Mouse (Mus musculus) kidney, postnatal 10 days (tissue): Measurements from ENCODE around the gene Gm6583.
"Not testable (repeated sequence)": the region's sequence is repeated elsewhere in the genome, so short reads cannot be mapped to it uniquely, and the experiment has no call there.

ENCODE experiments used
- DNase-seq: peaks from one replicate; pipeline ENCODE4 v3.0.0; 2021; ENCODE audit warnings: mixed read lengths

The Gm6583 gene

DNA sequence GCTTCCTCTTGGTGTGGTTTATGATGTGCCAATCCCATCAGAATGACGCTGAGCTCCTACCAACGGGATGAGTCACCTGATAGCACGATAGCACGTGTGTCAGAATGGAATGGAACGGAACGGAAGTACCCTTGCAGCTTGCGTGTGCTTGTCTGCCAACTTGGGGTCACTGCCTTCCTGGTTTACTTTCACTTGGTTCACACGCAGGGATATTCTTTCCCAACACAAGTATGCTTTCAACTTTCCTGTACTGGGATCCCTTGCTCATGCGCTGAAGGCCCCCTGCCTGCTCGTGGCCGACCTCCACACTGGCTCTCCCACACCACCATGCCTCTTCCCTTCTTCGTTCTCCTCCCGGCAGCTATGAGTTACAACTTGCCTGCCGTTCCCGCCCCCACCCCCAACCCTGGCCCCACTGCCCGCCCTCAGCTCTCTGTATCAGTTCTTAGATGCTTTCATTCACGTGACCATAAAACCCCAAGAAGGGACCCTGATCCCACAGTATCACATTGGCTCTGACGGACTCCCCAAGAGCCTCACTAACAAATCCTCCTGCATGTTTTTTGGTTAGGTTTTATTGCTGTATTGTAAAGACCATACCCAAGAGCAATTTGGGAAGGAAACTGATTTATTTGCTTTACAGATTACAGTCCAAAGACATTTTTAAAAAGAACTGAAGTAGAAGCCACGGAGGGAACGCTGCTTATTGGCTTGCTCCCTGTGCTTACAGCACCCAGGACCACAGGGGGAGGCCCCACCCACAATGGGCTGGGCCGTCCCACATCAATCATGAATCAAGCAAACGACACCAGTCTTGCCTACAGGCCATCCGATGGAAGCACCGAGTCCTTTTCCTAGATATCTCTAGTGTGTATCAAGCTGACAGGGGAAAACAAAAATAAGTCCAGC lies 30.9 kb downstream of the Gm6583 start:
- DNase-seq, result peak; percentile 72

DNA sequence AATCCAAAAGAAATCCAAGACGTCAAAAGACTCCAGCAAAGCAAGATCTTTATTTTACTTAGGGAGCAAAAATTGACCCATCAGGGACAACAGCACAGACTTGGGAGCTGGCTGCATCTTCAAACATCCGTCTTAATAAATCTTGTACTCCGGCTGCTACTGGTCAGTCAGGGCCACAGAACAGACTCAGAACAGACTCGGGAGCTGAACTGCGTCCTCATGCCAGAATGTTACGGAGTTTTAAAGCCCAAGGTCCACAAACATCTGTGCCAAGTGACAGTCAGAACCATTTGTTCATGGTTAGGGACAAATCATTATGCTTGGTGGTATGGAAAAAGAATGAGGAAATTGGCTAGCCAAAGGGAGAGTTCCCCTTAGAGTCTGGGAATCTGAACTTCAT lies 32.6 kb downstream of the Gm6583 start:
- DNase-seq, result no peak

DNA sequence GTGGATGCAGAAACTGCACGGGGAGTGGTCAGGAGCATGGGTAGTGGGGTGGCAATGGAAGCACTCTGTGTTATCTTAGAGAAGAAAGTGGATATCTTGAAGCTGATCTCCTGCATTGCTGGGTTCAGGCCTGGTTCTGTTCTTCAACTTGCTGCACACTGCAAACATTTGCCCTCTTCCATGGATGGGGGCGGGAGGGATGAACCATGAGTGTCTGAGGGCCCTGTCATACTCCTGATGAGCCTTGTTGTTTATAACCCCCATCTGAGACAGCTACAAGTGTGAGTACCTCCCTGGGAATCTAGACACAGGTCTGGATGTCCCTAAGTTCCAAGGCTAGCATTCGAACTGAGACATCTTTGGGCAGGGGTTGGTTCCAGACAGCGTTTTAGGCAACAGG lies 34.5 kb downstream of the Gm6583 start:
- no peak for DNase-seq

DNA sequence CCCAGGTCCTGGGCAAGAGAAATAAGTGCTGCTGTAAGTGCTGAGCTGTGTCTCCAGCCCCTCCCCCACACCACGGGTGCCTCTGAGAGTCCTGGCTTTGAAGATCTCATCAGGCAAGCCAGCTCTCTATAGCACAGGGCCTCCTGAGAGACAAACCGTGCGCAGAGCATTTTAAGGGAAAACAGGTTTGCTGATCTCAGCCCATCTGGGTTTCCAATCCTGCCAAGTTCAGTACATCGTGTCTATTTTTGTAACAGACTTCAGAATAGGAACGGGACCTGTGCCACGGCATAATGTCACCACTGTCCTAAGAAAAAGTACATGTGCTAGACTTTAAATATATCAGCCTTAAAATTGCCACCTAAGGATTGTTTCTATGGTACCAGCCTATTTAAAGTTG lies 34.9 kb downstream of the Gm6583 start:
- DNase-seq, result no peak

DNA sequence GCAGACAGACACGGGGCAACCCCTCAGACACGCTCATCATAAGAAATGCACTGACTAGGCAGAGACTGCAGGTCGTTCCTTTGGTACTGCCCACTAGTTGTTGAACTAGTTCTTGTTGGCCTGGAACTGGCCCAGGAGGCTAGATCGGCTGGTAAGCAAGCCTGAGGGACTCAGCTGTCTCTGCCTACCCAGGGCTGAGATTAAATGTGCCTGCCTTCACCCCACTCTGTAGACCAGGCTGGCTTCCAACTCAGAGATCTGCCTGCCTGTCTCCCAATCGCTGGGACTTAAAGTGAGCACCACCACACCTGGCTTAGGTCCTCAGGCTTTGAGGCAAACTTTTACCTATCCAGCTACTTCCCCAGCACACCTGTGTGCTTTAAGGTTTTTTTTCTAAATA lies 35.5 kb downstream of the Gm6583 start:
- no peak for DNase-seq

DNA sequence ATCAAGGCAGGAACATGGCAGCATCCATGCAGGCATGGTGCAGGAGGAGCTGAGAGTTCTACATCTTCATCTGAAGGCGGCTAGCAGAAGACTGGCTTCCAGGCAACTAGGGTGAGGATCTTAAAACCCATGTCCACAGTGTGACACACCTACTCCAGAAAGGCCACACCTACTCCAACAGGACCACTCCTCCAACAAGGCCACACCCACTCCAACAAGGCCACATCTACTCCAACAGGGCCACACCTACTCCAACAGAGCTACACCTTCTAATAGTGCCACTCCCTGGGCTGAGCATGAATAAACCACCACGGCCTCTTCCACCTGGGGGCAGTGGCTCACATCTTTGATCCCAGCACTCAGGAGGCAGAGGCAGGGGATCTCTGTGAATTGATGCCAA lies 36.5 kb downstream of the Gm6583 start:
- not testable (repeated sequence) for DNase-seq

DNA sequence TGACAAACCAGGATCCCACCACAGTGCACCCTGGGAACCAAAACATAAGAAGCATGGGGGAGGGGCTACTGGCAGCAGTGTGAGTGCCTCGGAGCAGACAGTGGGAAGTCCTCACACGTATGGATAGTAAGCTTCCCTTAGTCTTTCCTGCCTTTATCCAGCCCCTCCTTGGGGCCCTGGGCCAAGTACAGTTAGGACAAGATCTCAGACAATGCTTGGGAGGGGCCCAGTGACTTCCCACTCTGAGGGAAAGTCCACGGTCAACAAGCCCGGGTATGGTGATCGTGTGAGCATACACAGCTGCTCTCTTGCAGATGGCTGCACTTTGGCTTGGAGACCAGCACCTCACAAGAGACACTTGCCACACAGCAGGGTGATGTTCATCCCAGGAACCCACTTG lies 38.5 kb downstream of the Gm6583 start:
- peak; percentile 71 for DNase-seq

DNA sequence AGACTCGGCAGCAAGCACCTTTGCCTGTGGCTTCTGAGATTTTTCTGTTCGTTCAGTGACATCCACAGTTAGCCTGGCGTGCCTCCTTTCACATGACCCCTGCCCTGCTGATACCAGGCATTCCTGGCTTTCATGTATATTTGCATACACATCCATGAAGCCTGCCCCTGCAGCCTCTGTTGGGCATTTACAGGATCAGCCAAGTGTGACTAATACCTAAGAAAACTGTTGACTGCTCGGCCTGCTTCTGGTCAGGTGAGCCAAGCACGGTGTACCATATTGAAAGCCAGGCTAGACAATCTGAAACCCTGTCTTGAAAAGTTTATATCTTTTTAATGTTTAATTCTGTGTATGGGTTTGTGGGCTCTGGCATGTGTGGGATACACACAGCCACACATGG lies 39.4 kb downstream of the Gm6583 start:
- peak; percentile 41 for DNase-seq

DNA sequence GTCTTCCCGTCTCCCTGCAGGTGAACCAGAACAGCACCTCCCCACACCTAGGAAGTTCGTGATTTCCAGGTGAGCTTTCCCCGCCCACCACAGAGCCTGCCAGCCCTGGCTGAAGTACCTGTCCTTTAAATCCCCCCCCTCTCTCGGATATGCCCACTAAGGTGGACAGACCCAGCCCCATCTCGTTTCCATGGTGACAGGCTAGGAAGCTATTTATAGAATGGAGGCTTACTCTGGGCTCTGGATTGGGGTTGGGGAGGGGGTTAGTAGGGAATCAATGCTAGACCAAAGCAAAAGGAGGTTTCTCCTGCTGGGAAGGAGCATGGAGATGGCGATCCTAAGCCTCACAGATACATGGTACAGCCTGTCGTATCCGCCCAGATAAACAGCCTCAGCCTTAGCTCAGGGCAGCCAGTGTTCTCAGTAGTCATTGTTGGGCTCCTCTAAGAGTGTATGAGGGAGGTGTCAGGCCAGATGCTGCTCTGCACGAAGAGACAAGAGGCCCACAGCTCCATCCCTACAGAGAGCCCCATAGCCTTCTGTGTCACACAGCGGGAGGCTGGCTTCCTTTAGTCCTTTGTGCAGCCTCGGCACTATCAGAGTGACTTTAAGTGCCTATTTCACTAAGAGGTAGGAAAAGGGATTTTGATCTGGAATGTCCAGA lies 42.5 kb downstream of the Gm6583 start:
- no peak for DNase-seq

DNA sequence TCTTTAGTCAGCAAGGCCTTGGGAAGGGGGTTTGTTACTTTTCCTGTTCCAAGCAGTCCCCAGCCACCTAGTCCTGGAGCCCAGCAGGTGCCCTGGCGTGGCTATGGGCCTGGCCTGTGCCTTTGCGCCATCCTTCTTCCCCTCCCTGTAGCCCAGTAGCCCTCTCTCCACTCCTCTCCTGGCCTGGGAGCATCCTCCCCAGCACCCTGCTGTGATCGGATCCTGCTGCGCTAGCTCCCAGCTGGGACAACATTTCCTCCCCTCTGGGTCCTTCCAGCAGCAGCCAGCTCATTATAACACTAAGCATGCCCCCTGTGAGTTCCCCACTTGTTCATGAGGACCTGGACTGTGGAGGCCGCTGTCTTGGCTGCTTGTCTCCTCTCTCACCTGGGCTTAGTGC lies 50.0 kb downstream of the Gm6583 start:
- no peak for DNase-seq
